Comparison of ENCODE assay signal across 21 mouse cellular contexts in genomic region chr4:133677266-133677665, GRCm38 (mm10). TPM values are rescaled to one million over a fixed set of nuclear protein-coding genes. Genes with fewer than 3 reads are reported as not detected.
A peak's percentile ranks its signal among the peaks of the same experiment; 100 is the strongest.
DNase-seq lines count a peak whose midpoint lies in the region; ATAC-seq and TF ChIP-seq lines count a peak whose summit lies in the region.
"Had no signal": no experiment of that assay in that cellular context is flagged by ENCODE, and none has a peak within 500 bp of the region (broad histone marks: within the 10 kb centered on the region; RNA-seq: fewer than 3 reads in every experiment).

No protein-coding gene starts in this region.

- H3K4me3 ChIP-seq in forebrain, embryonic 14.5 days (ENCODE audit: low read depth, low read length) = no peak overlapping the region
- no peak overlapping the region for H3K4me3 ChIP-seq in forebrain, embryonic 16.5 days (replicated peaks; ENCODE audit: low read length)
- no peak overlapping the region for H3K4me3 ChIP-seq in neural tube, embryonic 12.5 days
- no peak overlapping the region for H3K4me3 ChIP-seq in forebrain, postnatal 0 days (ENCODE audit: low read depth, low read length)
- H3K4me3 ChIP-seq in midbrain, embryonic 11.5 days (ENCODE audit: low read depth, low read length) = no peak overlapping the region
- H3K4me3 ChIP-seq: embryonic facial prominence, embryonic 13.5 days; heart, adult 2 months; limb, embryonic 13.5 days; midbrain, embryonic 13.5 days had no signal

- no peak for DNase-seq in forebrain, embryonic 14.5 days (ENCODE audit: low spot score)
- DNase-seq in neural tube, embryonic 10.5 days (ENCODE audit: extremely low spot score, low spot score) = no peak
- no peak for DNase-seq in forebrain, postnatal 0 days
- no peak for DNase-seq in midbrain, embryonic 11.5 days (ENCODE audit: low spot score, missing footprints)
- DNase-seq in ovary, postnatal 36 days (ENCODE audit: low spot score) = no peak
- DNase-seq: adrenal gland, postnatal 14 days; cerebellum, adult 11 months; cerebellum, postnatal 10 days; gastrocnemius, postnatal 25 days; heart, adult 2 months; kidney, adult 8-10 months; kidney, postnatal 36 days; right cerebral cortex, postnatal 4 days had no signal

- H3K27ac ChIP-seq in forebrain, embryonic 14.5 days (ENCODE audit: low read depth, low read length) = 0 out of 2 replicates have a peak overlapping the region, but pooled peaks have one; percentile 29
- H3K27ac ChIP-seq in forebrain, embryonic 16.5 days (ENCODE audit: low read length) = no peak overlapping the region
- 0 out of 2 replicates have a peak overlapping the region, but pooled peaks have one; percentile 10 for H3K27ac ChIP-seq in neural tube, embryonic 12.5 days
- H3K27ac ChIP-seq in forebrain, postnatal 0 days (ENCODE audit: low read depth, low read length) = peak overlapping the region; percentile 29; the same call in 1 of the 2 replicates
- no peak overlapping the region for H3K27ac ChIP-seq in midbrain, embryonic 11.5 days (ENCODE audit: low read depth, low read length)
- H3K27ac ChIP-seq: embryonic facial prominence, embryonic 13.5 days; heart, adult 2 months; limb, embryonic 13.5 days; liver, embryonic 14.5 days; midbrain, embryonic 13.5 days; stomach, postnatal 0 days had no signal

- ATAC-seq in forebrain, embryonic 14.5 days = no peak
- ATAC-seq in forebrain, embryonic 16.5 days = no peak
- ATAC-seq in neural tube, embryonic 12.5 days (ENCODE audit: low FRiP score, low read depth) = no peak
- ATAC-seq in forebrain, postnatal 0 days = no peak
- no peak for ATAC-seq in midbrain, embryonic 11.5 days (ENCODE audit: low FRiP score)
- ATAC-seq: lung, postnatal 0 days; midbrain, embryonic 13.5 days had no signal

- no peaks in the 10 kb centered on the region for H3K27me3 ChIP-seq in forebrain, embryonic 14.5 days (replicated peaks; ENCODE audit: control insufficient read depth, insufficient read depth, low read length)
- no peaks in the 10 kb centered on the region for H3K27me3 ChIP-seq in forebrain, embryonic 16.5 days (replicated peaks; ENCODE audit: control insufficient read depth, insufficient read depth, low read length)
- no peaks in the 10 kb centered on the region for H3K27me3 ChIP-seq in neural tube, embryonic 12.5 days (replicated peaks)
- no peaks in the 10 kb centered on the region for H3K27me3 ChIP-seq in forebrain, postnatal 0 days (ENCODE audit: insufficient read depth, low read length)
- H3K27me3 ChIP-seq in midbrain, embryonic 11.5 days (ENCODE audit: control insufficient read depth, insufficient read depth, low read length) = no peaks in the 10 kb centered on the region
- H3K27me3 ChIP-seq: embryonic facial prominence, embryonic 13.5 days; limb, embryonic 13.5 days; midbrain, embryonic 13.5 days had no signal

- 74% methylated on average over 7 of the region's 7 CpGs for WGBS in forebrain, embryonic 14.5 days
- 73% methylated on average over 7 of the region's 7 CpGs for WGBS in forebrain, embryonic 16.5 days
- WGBS in neural tube, embryonic 12.5 days = 75% methylated on average over 7 of the region's 7 CpGs
- WGBS in forebrain, postnatal 0 days = 74% methylated on average over 7 of the region's 7 CpGs
- WGBS in midbrain, embryonic 11.5 days = 80% methylated on average over 7 of the region's 7 CpGs

- TF ChIP-seq CTCF in forebrain, postnatal 0 days (IDR thresholded peaks at IDR 0.05; ENCODE audit: low read depth) = no peak

- H3K9ac ChIP-seq in forebrain, embryonic 14.5 days (ENCODE audit: low read length) = no peak overlapping the region
- no peak overlapping the region for H3K9ac ChIP-seq in forebrain, embryonic 16.5 days (replicated peaks; ENCODE audit: low read depth, low read length)
- H3K9ac ChIP-seq in neural tube, embryonic 12.5 days = no peak overlapping the region
- no peak overlapping the region for H3K9ac ChIP-seq in forebrain, postnatal 0 days
- no peak overlapping the region for H3K9ac ChIP-seq in midbrain, embryonic 11.5 days (ENCODE audit: low read length)
- H3K9ac ChIP-seq: embryonic facial prominence, embryonic 13.5 days; limb, embryonic 13.5 days; liver, embryonic 14.5 days; midbrain, embryonic 13.5 days had no signal

- H3K4me1 ChIP-seq in forebrain, embryonic 14.5 days (ENCODE audit: control insufficient read depth, insufficient read depth, low read length) = peaks cover 27% of the 10 kb centered on the region
- H3K4me1 ChIP-seq in forebrain, embryonic 16.5 days (replicated peaks; ENCODE audit: control insufficient read depth, insufficient read depth, low read length) = peaks cover 21% of the 10 kb centered on the region
- peaks cover 38% of the 10 kb centered on the region for H3K4me1 ChIP-seq in neural tube, embryonic 12.5 days
- peaks cover 11% of the 10 kb centered on the region for H3K4me1 ChIP-seq in forebrain, postnatal 0 days (ENCODE audit: insufficient read depth)
- peaks cover 18% of the 10 kb centered on the region for H3K4me1 ChIP-seq in midbrain, embryonic 11.5 days (ENCODE audit: control insufficient read depth, insufficient read depth, low read length)

- peaks cover 42% of the 10 kb centered on the region for H3K36me3 ChIP-seq in forebrain, embryonic 14.5 days (ENCODE audit: control insufficient read depth, insufficient read depth, low read length)
- peaks cover 14% of the 10 kb centered on the region for H3K36me3 ChIP-seq in forebrain, embryonic 16.5 days (ENCODE audit: control insufficient read depth, insufficient read depth)
- H3K36me3 ChIP-seq in neural tube, embryonic 12.5 days = peaks cover 38% of the 10 kb centered on the region
- peaks cover 30% of the 10 kb centered on the region for H3K36me3 ChIP-seq in forebrain, postnatal 0 days (ENCODE audit: insufficient read depth)
- H3K36me3 ChIP-seq in midbrain, embryonic 11.5 days (ENCODE audit: control insufficient read depth, insufficient read depth, low read length) = peaks cover 21% of the 10 kb centered on the region

- H3K4me2 ChIP-seq in forebrain, embryonic 14.5 days (ENCODE audit: low read length) = no peak overlapping the region
- no peak overlapping the region for H3K4me2 ChIP-seq in forebrain, embryonic 16.5 days (ENCODE audit: low read length)
- H3K4me2 ChIP-seq in neural tube, embryonic 12.5 days (replicated peaks) = no peak overlapping the region
- H3K4me2 ChIP-seq in forebrain, postnatal 0 days (ENCODE audit: low read depth) = no peak overlapping the region
- H3K4me2 ChIP-seq in midbrain, embryonic 11.5 days = no peak overlapping the region
- H3K4me2 ChIP-seq: embryonic facial prominence, embryonic 13.5 days; limb, embryonic 13.5 days; midbrain, embryonic 13.5 days had no signal

- H3K9me3 ChIP-seq in forebrain, embryonic 14.5 days (replicated peaks; ENCODE audit: control insufficient read depth, low read length) = no peaks in the 10 kb centered on the region
- H3K9me3 ChIP-seq in forebrain, embryonic 16.5 days (ENCODE audit: control insufficient read depth, low read length) = no peaks in the 10 kb centered on the region
- no peaks in the 10 kb centered on the region for H3K9me3 ChIP-seq in neural tube, embryonic 12.5 days
- H3K9me3 ChIP-seq in forebrain, postnatal 0 days (ENCODE audit: low read length) = no peaks in the 10 kb centered on the region
- H3K9me3 ChIP-seq in midbrain, embryonic 11.5 days (ENCODE audit: control insufficient read depth, low read length) = no peaks in the 10 kb centered on the region
- H3K9me3 ChIP-seq: embryonic facial prominence, embryonic 13.5 days; limb, embryonic 13.5 days; midbrain, embryonic 13.5 days had no signal

RNA-seq across cellular contexts. Expression of gene Pigv, which starts 4.8 kb away (rescaled TPM):
- 7.0 and 8.1 TPM in 2 replicates for polyA plus RNA-seq in forebrain, embryonic 14.5 days (2014; fragmentation: Nextera tagmentation; extraction: Ambion mirVana)
- 14.7 and 15.5 TPM in 2 replicates for polyA plus RNA-seq in forebrain, embryonic 16.5 days (2015; fragmentation: Nextera tagmentation; extraction: Ambion mirVana)
- polyA plus RNA-seq in neural tube, embryonic 12.5 days (2016; fragmentation: Nextera tagmentation; extraction: Ambion mirVana) = 16.4 and 16.9 TPM in 2 replicates
- total RNA-seq in forebrain, postnatal 0 days (2014; rRNA removed) = 9.5 and 12.0 TPM in 2 replicates
- 9.2 and 12.5 TPM in 2 replicates for polyA plus RNA-seq in forebrain, postnatal 0 days (2015; fragmentation: Nextera tagmentation; extraction: Ambion mirVana)
- 9.6 and 12.4 TPM in 2 replicates for polyA plus RNA-seq in midbrain, embryonic 11.5 days (2014; fragmentation: Nextera tagmentation; extraction: Ambion mirVana)

RNA-seq across cellular contexts. Expression of gene Zdhhc18, which starts 27.3 kb away (rescaled TPM):
- 2.0 and 2.5 TPM in 2 replicates for polyA plus RNA-seq in forebrain, embryonic 14.5 days (2014; fragmentation: Nextera tagmentation; extraction: Ambion mirVana)
- 3.5 and 4.5 TPM in 2 replicates for polyA plus RNA-seq in forebrain, embryonic 16.5 days (2015; fragmentation: Nextera tagmentation; extraction: Ambion mirVana)
- polyA plus RNA-seq in neural tube, embryonic 12.5 days (2016; fragmentation: Nextera tagmentation; extraction: Ambion mirVana) = 9.9 and 11.5 TPM in 2 replicates
- 14.8 and 21.2 TPM in 2 replicates for total RNA-seq in forebrain, postnatal 0 days (2014; rRNA removed)
- polyA plus RNA-seq in forebrain, postnatal 0 days (2015; fragmentation: Nextera tagmentation; extraction: Ambion mirVana) = 9.3 and 9.6 TPM in 2 replicates
- 1.8 and 3.5 TPM in 2 replicates for polyA plus RNA-seq in midbrain, embryonic 11.5 days (2014; fragmentation: Nextera tagmentation; extraction: Ambion mirVana)

Comparison
In these comparisons a context has a peak if more than half of its experiments do, and no peak if none do; other contexts are left out.
1. H3K27ac ChIP-seq: peak in forebrain, embryonic 14.5 days (single experiment), neural tube, embryonic 12.5 days (single experiment) and forebrain, postnatal 0 days (single experiment); none in forebrain, embryonic 16.5 days (single experiment) and midbrain, embryonic 11.5 days (single experiment).